Mouse (Mus musculus) heart, embryonic 12.5 days (tissue): ENCODE measurements around the gene Slc39a3. TPM values are rescaled to one million over a fixed set of nuclear protein-coding genes. Genes with fewer than 3 reads are reported as not detected.

Experiments
- ATAC-seq: fragments of 200-750 bp; cut with Nextera tagmentation; 2 replicates; pipeline ENCODE4 v1.8.0; 2017; ENCODE audit warnings: moderate TSS enrichment, moderate library complexity; ENCODE audit not compliant: insufficient number of reproducible peaks, low FRiP score
- H3K27ac ChIP-seq: fragments of 300-500 bp; sonication (generic); 2 replicates; pipeline ENCODE4 v1.5.1; 2016; ENCODE audit warnings: mild to moderate bottlenecking, moderate library complexity; ENCODE audit not compliant: poor library complexity, severe bottlenecking
- H3K27me3 ChIP-seq: fragments of 300-500 bp; sonication (generic); replicated peaks from 2 replicates; pipeline ENCODE4 v1.6.1; 2016; ENCODE audit warnings: mild to moderate bottlenecking, moderate library complexity
- H3K36me3 ChIP-seq: fragments of 300-500 bp; sonication (generic); 2 replicates; pipeline ENCODE4 v1.6.1; 2016; ENCODE audit warnings: mild to moderate bottlenecking, moderate library complexity
- H3K4me1 ChIP-seq: fragments of 300-500 bp; sonication (generic); replicated peaks from 2 replicates; pipeline ENCODE4 v1.6.1; 2016; ENCODE audit warnings: mild to moderate bottlenecking
- H3K4me2 ChIP-seq: fragments of 300-500 bp; sonication (generic); 2 replicates; pipeline ENCODE4 v1.6.1; 2016; ENCODE audit warnings: mild to moderate bottlenecking, moderate library complexity
- H3K4me3 ChIP-seq: fragments of 300-500 bp; sonication (generic); 2 replicates; pipeline ENCODE4 v1.5.1; 2016; ENCODE audit warnings: mild to moderate bottlenecking
- H3K9ac ChIP-seq: fragments of 300-500 bp; sonication (generic); 2 replicates; pipeline ENCODE4 v1.6.1; 2016; ENCODE audit warnings: mild to moderate bottlenecking, moderate library complexity
- H3K9me3 ChIP-seq: fragments of 300-500 bp; sonication (generic); replicated peaks from 2 replicates; pipeline ENCODE4 v1.6.1; 2016; ENCODE audit warnings: mild to moderate bottlenecking, moderate library complexity
- WGBS: fragments of 180-500 bp; shearing (Covaris S2); methylation state at CpG from one replicate; pipeline ENCODE4 v1.1.7; 2016; 5-methylcytosine and 5-hydroxymethylcytosine counted together
- polyA plus RNA-seq: library from polyadenylated mRNA; unstranded; fragments of >200 nt; fragmentation: Nextera tagmentation; extraction: Ambion mirVana; gene quantifications from 2 replicates; pipeline ENCODE4 v1.2.1, GENCODE M21; 2016

Slc39a3 gene
- polyA plus RNA-seq, 1 experiment from 2014 or later, result 7.5 TPM

DNA sequence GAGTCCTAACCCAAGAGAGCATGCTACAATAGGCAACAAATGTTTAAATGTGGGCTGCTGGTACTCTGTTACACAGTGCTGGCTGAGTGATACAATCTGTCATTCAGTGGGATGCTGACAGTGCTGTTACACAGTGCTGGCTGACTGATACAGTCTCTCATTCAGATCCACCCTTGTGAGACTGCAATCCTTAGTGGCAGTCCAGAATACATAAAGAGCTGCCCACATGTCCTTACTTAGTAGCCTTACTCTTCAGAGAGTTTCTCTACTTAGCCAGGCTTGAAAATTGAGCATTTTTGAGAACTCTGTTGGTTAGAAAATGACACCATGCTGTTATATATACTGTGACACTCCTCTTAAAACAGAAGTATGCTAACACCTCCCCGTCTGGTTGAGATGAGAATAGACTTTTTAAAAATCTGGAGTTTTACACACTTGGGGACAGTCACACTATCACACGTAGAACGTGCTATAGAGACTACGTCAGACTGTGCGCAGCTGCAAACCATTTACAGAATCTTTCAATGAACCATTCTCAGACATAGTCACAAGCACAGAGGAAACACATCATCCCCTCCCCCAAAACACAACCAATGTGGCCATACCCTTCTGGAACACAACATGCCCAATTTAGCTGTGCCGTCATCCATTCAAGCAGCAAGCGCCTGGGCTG, 31.1 kb downstream of the Slc39a3 start:
- no peak for ATAC-seq
- WGBS, result 84% methylated on average over 7 of the region's 7 CpGs
- Histone ChIP-seq H3K36me3 (no peaks in the 10 kb centered on the region), H3K4me2 (no peak overlapping the region), H3K27me3 (peaks cover 2% of the 10 kb centered on the region; the same call in 1 of the 2 replicates), H3K9ac (no peak overlapping the region), H3K27ac (no peak overlapping the region), H3K4me1 (peaks cover 5% of the 10 kb centered on the region; the same call in 1 of the 2 replicates), H3K9me3 (no peaks in the 10 kb centered on the region), H3K4me3 (no peak overlapping the region)

DNA sequence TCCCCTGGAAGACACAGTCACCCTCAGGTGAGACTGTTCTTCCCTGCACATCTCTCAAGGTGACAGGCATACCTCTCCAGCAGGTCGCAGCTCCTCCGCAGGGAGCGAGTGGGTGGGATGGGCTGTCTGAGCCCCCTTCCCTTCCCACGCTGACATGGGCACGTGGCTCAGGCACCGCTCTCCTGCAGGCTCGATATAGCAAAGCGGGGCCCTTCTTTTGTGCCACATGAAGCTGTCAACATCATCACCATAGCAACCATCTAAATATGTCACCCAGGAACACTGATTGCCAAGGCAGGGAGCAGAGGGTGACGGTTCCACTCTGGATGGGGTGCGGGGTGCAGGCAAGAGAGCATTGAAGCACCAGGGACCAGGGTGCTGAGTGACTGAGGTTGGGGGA, 36.1 kb downstream of the Slc39a3 start:
- H3K9ac ChIP-seq, result no peak overlapping the region
- no peaks in the 10 kb centered on the region for H3K36me3 ChIP-seq
- no peak overlapping the region for H3K4me3 ChIP-seq
- no peak for ATAC-seq
- WGBS, result 40% methylated on average over 10 of the region's 10 CpGs
- no peak overlapping the region for H3K4me2 ChIP-seq
- H3K27me3 ChIP-seq, result peaks cover 30% of the 10 kb centered on the region
- no peaks in the 10 kb centered on the region for H3K9me3 ChIP-seq
- H3K4me1 ChIP-seq, result peaks cover 17% of the 10 kb centered on the region
- H3K27ac ChIP-seq, result no peak overlapping the region

DNA sequence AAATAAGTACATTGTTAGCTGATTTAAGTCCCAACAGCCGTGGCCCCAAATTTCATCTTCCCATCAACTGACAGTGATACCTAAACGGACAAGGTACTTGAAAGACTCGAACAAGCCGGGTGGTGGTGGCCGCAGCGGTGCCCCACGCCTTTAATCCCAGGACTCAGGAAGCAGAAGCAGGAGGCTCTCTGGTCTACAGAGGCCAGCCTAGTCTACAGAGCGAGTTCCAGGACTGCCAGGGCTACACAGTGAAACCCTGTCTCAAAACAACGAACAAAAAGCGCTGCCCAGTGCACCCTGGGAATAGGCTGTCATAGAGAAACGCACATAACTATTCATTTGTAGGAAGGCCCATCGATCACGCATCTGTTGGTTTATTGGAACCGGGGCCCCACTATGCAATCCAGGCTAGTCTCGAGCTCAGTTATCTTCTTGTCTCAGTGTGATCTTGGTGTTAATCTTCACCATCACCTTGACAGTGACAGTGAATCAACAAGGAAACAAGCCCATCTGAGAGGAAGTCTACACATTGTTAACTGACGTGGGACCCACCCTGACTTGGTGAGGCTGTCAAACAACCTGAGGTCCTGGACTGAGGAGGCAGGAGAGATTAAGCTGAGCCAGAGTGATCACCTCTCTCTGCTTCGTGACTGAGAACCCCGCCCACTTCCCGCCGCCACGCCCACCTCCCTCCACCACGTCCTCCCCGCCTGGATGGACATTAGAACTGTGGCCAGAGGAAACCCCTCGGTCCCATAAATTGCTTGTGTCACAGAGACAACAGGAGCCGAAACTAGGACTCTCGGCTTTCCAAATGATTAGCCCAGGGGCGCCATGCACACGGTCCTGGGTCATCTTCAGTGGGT, 36.8 kb downstream of the Slc39a3 start:
- ATAC-seq, result no peak
- H3K4me1 ChIP-seq, result peaks cover 17% of the 10 kb centered on the region
- 42% methylated on average over 28 of the region's 28 CpGs for WGBS
- H3K27ac ChIP-seq, result no peak overlapping the region
- H3K4me2 ChIP-seq, result no peak overlapping the region
- no peak overlapping the region for H3K9ac ChIP-seq
- no peak overlapping the region for H3K4me3 ChIP-seq
- peaks cover 30% of the 10 kb centered on the region for H3K27me3 ChIP-seq
- no peaks in the 10 kb centered on the region for H3K36me3 ChIP-seq
- H3K9me3 ChIP-seq, result no peaks in the 10 kb centered on the region

DNA sequence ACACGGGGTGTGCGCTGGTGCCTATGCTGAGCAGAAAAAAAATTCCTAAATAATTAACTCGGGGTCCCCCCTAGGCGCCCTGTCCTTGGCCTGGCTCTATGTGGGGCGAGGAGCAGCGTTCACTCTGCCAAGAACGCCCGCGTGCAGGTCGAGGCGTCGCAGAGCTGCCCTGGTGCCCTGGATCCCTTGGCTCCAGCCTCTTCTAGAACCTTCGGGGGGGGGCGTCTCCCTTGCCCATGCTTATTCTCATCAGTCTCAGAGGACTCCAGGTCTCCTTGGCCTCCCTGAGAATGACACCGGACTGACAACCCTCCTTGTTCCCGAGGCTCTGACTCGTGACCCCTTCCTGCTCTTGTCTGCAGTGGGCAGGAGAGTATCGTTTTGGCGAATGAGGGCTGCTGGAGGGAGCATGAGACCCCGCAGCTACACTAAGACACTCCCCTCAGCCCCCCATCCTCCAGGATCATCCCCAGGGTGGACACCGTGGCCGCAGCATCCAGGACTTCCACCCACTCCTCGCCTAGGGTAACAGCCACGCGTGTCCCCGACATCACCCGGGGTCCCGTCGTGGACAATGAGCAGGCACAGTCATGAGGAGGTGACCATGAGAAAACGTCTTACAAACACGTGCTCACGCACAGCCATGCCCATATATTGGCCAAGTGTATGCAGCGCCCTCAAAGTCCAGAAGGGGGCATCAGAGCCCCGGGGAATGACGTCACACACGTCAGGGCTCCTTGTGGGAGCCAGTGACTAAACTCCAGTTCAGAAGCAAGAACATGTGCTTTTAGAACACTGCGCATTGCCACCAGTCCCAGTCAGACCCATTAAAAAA, 37.6 kb downstream of the Slc39a3 start:
- H3K4me2 ChIP-seq, result 0 out of 2 replicates have a peak overlapping the region, but pooled peaks have one; percentile 10
- no peaks in the 10 kb centered on the region for H3K9me3 ChIP-seq
- peak; percentile 54; the same call in 1 of the 2 replicates for ATAC-seq
- peaks cover 22% of the 10 kb centered on the region for H3K4me1 ChIP-seq
- WGBS, result 30% methylated on average over 37 of the region's 37 CpGs
- no peaks in the 10 kb centered on the region for H3K36me3 ChIP-seq
- no peak overlapping the region for H3K27ac ChIP-seq
- H3K9ac ChIP-seq, result no peak overlapping the region
- H3K4me3 ChIP-seq, result no peak overlapping the region
- H3K27me3 ChIP-seq, result peaks cover 30% of the 10 kb centered on the region

DNA sequence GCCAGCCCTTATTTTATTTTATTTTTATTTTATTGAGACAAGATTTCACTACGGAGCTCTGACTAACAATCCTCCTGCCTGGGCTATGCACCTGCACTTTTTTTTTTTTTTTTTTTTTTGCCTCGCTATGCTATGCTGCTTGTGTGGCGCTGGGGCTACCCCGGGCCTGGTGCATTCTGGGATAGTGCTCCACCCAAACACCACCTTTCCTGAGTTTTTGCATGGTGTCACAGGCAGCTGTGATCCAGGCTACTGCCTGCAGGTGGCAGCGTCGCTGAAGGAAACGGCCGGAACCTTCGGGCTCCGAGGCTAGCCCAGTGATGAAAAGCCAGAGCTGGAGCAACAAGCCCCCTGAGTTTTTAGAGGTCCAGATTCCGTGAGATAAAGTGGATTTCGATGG, 38.4 kb downstream of the Slc39a3 start:
- Histone ChIP-seq H3K4me3 (no peak overlapping the region), H3K9me3 (no peaks in the 10 kb centered on the region), H3K27me3 (peaks cover 31% of the 10 kb centered on the region), H3K4me2 (no peak overlapping the region), H3K9ac (no peak overlapping the region), H3K4me1 (peaks cover 25% of the 10 kb centered on the region), H3K27ac (no peak overlapping the region), H3K36me3 (no peaks in the 10 kb centered on the region)
- 15% methylated on average over 12 of the region's 12 CpGs for WGBS
- ATAC-seq, result no peak

DNA sequence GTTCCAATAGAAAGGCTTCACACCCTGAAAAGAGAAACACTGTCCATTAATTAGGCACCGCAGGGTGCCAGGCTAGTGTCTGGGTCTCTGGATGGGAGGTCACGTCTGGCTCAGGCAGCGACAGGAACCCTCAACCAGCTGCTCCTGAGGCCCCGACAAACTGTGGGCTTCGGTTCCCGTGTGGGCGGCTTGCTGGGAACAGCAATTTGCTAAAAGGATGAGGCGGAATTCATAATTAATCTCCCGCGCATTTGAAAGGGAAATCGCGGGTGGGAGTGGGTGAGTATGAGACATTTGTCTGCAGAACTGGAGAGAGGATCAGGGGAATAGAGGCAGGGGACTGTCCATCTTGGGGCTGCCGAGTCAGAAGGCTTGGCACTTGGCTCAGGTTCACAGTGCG, 39.2 kb downstream of the Slc39a3 start:
- Histone ChIP-seq H3K4me1 (peaks cover 25% of the 10 kb centered on the region), H3K4me3 (no peak overlapping the region), H3K27me3 (peaks cover 39% of the 10 kb centered on the region), H3K4me2 (no peak overlapping the region), H3K9ac (no peak overlapping the region), H3K9me3 (no peaks in the 10 kb centered on the region), H3K36me3 (no peaks in the 10 kb centered on the region), H3K27ac (no peak overlapping the region)
- ATAC-seq, result no peak
- WGBS, result 33% methylated on average over 14 of the region's 14 CpGs

DNA sequence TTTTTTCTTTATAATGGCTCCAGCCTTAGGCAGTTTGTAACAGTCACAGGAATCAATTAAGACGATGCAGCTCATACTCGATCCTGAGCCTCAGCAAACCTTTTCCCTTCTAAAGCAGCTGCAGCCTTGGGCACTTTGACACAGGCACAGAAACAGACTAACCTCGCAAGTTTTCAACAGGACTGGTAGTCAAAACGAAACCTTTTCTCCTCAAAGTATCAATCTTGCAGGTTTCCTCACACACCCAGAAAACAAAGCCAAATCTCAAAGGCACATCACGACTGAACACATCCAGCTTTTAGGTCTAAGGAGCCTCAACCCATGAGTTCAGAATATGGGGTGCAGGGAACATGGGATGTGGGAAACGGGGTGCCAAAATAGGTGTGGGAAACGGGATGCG, 39.9 kb downstream of the Slc39a3 start:
- H3K27ac ChIP-seq, result no peak overlapping the region
- H3K4me1 ChIP-seq, result peaks cover 25% of the 10 kb centered on the region
- H3K27me3 ChIP-seq, result peaks cover 44% of the 10 kb centered on the region
- WGBS, result 78% methylated on average over 8 of the region's 8 CpGs
- H3K9ac ChIP-seq, result no peak overlapping the region
- H3K36me3 ChIP-seq, result no peaks in the 10 kb centered on the region
- no peaks in the 10 kb centered on the region for H3K9me3 ChIP-seq
- no peak for ATAC-seq
- H3K4me3 ChIP-seq, result no peak overlapping the region
- H3K4me2 ChIP-seq, result no peak overlapping the region

DNA sequence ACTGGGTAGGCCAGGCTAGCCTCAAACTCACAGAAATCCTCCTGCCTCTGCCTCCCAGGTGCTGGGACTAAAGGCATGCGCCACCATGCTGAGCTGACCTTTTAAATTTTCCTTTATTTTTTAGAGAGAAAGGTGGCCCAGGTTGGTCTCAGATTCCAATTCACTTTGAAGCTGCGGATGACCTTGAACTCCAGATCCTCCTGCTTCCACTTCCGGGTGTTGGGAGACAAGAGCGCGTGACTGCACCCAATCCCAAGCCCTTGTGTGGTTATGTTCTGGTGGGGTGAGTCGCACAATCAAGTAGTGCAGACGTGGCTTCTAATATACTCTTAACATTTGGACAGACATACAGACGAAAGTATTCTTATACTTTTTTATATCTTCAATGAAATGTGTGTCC, 40.7 kb downstream of the Slc39a3 start:
- H3K4me1 ChIP-seq, result peaks cover 25% of the 10 kb centered on the region
- no peaks in the 10 kb centered on the region for H3K36me3 ChIP-seq
- H3K4me2 ChIP-seq, result no peak overlapping the region
- no peak overlapping the region for H3K4me3 ChIP-seq
- H3K27me3 ChIP-seq, result peaks cover 51% of the 10 kb centered on the region
- no peak overlapping the region for H3K27ac ChIP-seq
- no peaks in the 10 kb centered on the region for H3K9me3 ChIP-seq
- H3K9ac ChIP-seq, result no peak overlapping the region
- ATAC-seq, result no peak
- WGBS, result 89% methylated on average over 8 of the region's 8 CpGs

DNA sequence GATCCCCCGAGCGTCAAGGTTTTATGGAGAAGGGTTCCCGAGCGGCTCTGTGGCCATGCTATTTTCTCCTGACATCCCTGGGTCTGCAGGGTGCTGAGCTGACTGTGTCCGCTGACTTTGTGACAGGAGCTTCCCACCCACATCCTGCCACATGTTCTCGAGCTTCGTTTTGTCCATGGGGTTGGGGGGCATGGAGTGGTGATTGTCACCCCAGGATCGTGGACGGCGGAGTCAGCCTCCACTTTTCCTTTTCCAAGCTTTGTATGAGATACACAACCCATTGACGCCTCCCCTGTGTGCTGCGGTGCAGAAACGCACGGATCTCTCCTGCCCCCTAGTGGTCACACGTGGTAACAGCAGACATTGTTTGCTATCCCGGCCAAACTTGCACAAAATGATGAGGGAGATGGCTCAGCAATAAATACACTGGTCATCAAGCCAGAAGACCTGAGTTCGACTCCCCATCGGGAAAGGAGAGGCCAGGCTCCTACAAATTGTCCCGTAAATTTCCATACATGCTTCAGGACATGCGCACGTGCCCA, 42.1 kb downstream of the Slc39a3 start:
- Histone ChIP-seq H3K27me3 (peaks cover 44% of the 10 kb centered on the region), H3K36me3 (no peaks in the 10 kb centered on the region), H3K9me3 (no peaks in the 10 kb centered on the region), H3K4me2 (peak overlapping the region; percentile 45), H3K4me3 (no peak overlapping the region), H3K27ac (no peak overlapping the region), H3K9ac (no peak overlapping the region), H3K4me1 (peaks cover 17% of the 10 kb centered on the region; the same call in 1 of the 2 replicates)
- WGBS, result 12% methylated on average over 21 of the region's 21 CpGs
- no peak for ATAC-seq

DNA sequence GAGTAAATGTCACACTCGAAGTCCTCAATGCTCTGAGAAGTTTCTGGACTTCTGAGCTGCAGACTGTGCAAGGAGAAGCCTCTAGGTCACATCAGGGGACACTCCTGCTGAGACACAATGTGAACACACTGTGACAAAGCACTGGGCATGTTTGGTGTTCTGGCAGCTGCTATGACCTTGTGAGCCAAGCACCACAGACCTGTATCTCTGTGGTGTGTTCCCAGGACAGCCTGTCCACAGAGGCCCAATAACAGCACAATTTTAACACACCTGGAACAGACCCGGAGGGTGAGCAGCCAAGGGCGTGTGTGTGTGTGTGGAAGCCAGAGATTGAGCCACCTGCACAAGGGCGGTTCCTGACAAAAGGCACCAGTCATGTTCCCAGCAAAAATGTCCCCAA, 42.6 kb downstream of the Slc39a3 start:
- H3K9ac ChIP-seq, result no peak overlapping the region
- no peak overlapping the region for H3K4me3 ChIP-seq
- H3K4me2 ChIP-seq, result peak overlapping the region; percentile 45; the same call in 1 of the 2 replicates
- H3K9me3 ChIP-seq, result no peaks in the 10 kb centered on the region
- 54% methylated on average over 4 of the region's 4 CpGs for WGBS
- no peak overlapping the region for H3K27ac ChIP-seq
- no peak for ATAC-seq
- H3K27me3 ChIP-seq, result peaks cover 44% of the 10 kb centered on the region
- no peaks in the 10 kb centered on the region for H3K36me3 ChIP-seq
- peaks cover 13% of the 10 kb centered on the region; the same call in 1 of the 2 replicates for H3K4me1 ChIP-seq
